Mouse (Mus musculus): ENCODE measurements around the gene Fgf8. TPM values are rescaled to one million over a fixed set of nuclear protein-coding genes. Genes with fewer than 3 reads are reported as not detected.

The Fgf8 gene
- total RNA-seq (2012; rRNA removed): 1.1 and 1.5 TPM in 2 replicates

GRCm38 (mm10) chr19:45742218-45742983 lies at the start of gene Fgf8:
Fgf8 (minus strand) TSS chr19:45742915.
- Histone ChIP-seq H3K9me3 (ENCODE audit: control insufficient read depth, insufficient read depth, low read depth, low read length) (no peaks in the 10 kb centered on the region), H3K27ac (ENCODE audit: insufficient read depth, low read depth, low read length, poor library complexity, severe bottlenecking) (no peak within 1 kb of the TSS), H3K9ac (ENCODE audit: insufficient read depth, low read depth, low read length, poor library complexity, severe bottlenecking) (peak within 1 kb of the TSS; percentile 21; the same call in 1 of the 2 replicates), H3K36me3 (ENCODE audit: control insufficient read depth, insufficient read depth, low read length, poor library complexity, severe bottlenecking) (no peaks in the 10 kb centered on the region), H3K4me1 (ENCODE audit: control insufficient read depth in 2 of 2, insufficient read depth in 2 of 2, low read length in 2 of 2, poor library complexity in 1 of 2) (peaks cover 2 to 19% of the 10 kb centered on the region in 2 experiments; a peak in 2 of 4 replicates), H3K4me3 (ENCODE audit: insufficient read depth in 1 of 2, low read depth in 1 of 2, low read length in 2 of 2, poor library complexity in 1 of 2, severe bottlenecking in 1 of 2) (peak within 1 kb of the TSS; percentile 58 to 68)
- DNase-seq (ENCODE audit: low read depth, low spot score): no peak
- in situ Hi-C loops (cut with MboI; ENCODE audit: low sequenced_read_pairs in 2 of 2, unreplicated experiment in 2 of 2): loop anchor here (10.0 kb wide), 2 partner anchors 168 to 518 kb away; no protein-coding TSS in a partner anchor
- TF ChIP-seq HCFC1 (IDR thresholded peaks at IDR 0.05; ENCODE audit: borderline replicate concordance, insufficient read depth, low read length) (no peak), MAFK (IDR thresholded peaks at IDR 0.05; ENCODE audit: insufficient read depth, low read depth, low read length) (no peak), ZNF384 (IDR thresholded peaks at IDR 0.05; ENCODE audit: low read depth, low read length) (no peak), CHD2 (IDR thresholded peaks at IDR 0.05; ENCODE audit: low read depth, low read length) (no peak), ZC3H11A (IDR thresholded peaks at IDR 0.05; ENCODE audit: borderline replicate concordance, low read depth, low read length) (no peak)

DNA sequence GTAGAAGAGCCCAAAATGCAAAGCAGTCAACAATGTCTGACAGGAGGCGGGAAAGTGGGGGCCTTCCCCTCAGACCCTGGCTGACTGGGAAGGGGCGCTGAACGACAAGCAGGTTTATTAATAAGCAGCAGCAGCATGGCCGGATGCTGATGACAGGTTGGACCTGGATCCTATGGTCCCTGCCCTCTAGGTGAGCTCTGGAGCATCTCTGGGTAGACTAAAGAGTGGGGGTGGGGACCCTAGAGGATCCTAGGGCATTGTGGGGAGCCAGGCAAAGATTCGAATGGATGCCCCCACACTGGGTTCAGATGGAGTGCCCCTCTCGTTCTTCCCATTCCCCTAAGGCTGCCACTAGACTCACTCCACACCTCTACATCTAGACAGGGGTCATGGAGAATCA lies 49.7 kb upstream of the Fgf8 start:
- Histone ChIP-seq H3K4me3 (ENCODE audit: insufficient read depth in 1 of 2, low read depth in 1 of 2, low read length in 2 of 2, poor library complexity in 1 of 2, severe bottlenecking in 1 of 2) (no peak overlapping the region), H3K36me3 (ENCODE audit: control insufficient read depth, insufficient read depth, low read length, poor library complexity, severe bottlenecking) (no peaks in the 10 kb centered on the region), H3K9me3 (ENCODE audit: control insufficient read depth, insufficient read depth, low read depth, low read length) (no peaks in the 10 kb centered on the region), H3K4me1 (ENCODE audit: control insufficient read depth in 2 of 2, insufficient read depth in 2 of 2, low read length in 2 of 2, poor library complexity in 1 of 2) (peaks cover 5 to 20% of the 10 kb centered on the region in 2 experiments; a peak in 3 of 4 replicates), H3K9ac (ENCODE audit: insufficient read depth, low read depth, low read length, poor library complexity, severe bottlenecking) (no peak overlapping the region), H3K27ac (ENCODE audit: insufficient read depth, low read depth, low read length, poor library complexity, severe bottlenecking) (no peak overlapping the region)
- no peak for DNase-seq (ENCODE audit: low read depth, low spot score)
- in situ Hi-C loops (cut with MboI; ENCODE audit: low sequenced_read_pairs in 2 of 2, unreplicated experiment in 2 of 2): no loop called here
- TF ChIP-seq HCFC1 (IDR thresholded peaks at IDR 0.05; ENCODE audit: borderline replicate concordance, insufficient read depth, low read length) (no peak), ZC3H11A (IDR thresholded peaks at IDR 0.05; ENCODE audit: borderline replicate concordance, low read depth, low read length) (no peak), CHD2 (IDR thresholded peaks at IDR 0.05; ENCODE audit: low read depth, low read length) (no peak), ZNF384 (IDR thresholded peaks at IDR 0.05; ENCODE audit: low read depth, low read length) (no peak), MAFK (IDR thresholded peaks at IDR 0.05; ENCODE audit: insufficient read depth, low read depth, low read length) (no peak)

DNA sequence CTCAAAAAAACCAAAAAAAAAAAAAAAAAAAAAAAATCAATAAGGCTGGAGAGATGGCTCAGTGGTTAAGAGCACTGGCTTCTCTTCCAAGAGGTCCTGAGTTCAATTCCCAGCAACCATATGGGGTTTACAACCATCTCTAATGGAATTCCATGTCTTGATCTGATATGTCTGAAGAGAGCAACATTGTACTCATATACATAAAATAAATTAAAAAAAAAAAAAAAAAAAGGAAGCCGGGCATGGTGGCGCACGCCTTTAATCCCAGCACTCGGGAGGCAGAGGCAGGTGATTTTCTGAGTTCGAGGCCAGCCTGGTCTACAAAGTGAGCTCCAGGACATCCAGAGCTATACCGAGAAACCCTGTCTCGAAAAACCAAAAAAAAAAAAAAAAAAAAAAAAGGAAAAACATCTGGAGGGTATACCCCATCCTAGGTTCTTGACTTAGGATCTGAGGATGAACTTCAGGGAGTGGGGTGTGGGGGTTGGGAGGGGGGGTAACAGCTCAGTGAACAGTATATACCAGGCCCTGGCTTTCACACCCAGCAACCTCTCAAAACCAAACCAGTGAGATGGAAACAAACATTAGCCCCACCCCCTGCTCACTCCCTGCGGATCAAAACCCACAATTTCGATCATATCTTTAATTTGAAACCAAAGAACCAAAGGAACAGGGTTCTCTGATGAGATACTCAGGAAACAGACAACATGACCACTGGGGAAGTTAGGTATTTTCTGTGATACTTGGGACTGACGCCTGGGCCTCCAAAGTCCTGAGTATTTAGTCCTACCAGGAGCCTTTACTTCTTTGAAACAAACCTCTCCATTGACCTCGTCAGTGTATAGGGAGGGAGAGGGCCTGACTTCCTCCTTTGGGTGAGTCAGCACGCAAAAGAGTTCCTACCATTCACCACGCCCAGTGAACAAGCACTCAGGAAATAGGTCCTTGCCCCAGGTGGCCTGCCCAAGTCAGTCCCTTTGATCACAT lies 47.5 kb upstream of the Fgf8 start:
- DNase-seq (ENCODE audit: low read depth, low spot score): no peak
- TF ChIP-seq ZNF384 (IDR thresholded peaks at IDR 0.05; ENCODE audit: low read depth, low read length): no peak
- TF ChIP-seq CHD2 (IDR thresholded peaks at IDR 0.05; ENCODE audit: low read depth, low read length): no peak
- TF ChIP-seq ZC3H11A (IDR thresholded peaks at IDR 0.05; ENCODE audit: borderline replicate concordance, low read depth, low read length): no peak
- 0 out of 2 replicates have a peak, but pooled peaks have one; percentile 51 for TF ChIP-seq MAFK (IDR thresholded peaks at IDR 0.05; ENCODE audit: insufficient read depth, low read depth, low read length)
- TF ChIP-seq HCFC1 (IDR thresholded peaks at IDR 0.05; ENCODE audit: borderline replicate concordance, insufficient read depth, low read length): no peak
- Histone ChIP-seq H3K27ac (ENCODE audit: insufficient read depth, low read depth, low read length, poor library complexity, severe bottlenecking) (0 out of 2 replicates have a peak overlapping the region, but pooled peaks have one; percentile 18), H3K9me3 (ENCODE audit: control insufficient read depth, insufficient read depth, low read depth, low read length) (no peaks in the 10 kb centered on the region), H3K4me3 (ENCODE audit: insufficient read depth in 1 of 2, low read depth in 1 of 2, low read length in 2 of 2, poor library complexity in 1 of 2, severe bottlenecking in 1 of 2) (no peak overlapping the region), H3K36me3 (ENCODE audit: control insufficient read depth, insufficient read depth, low read length, poor library complexity, severe bottlenecking) (no peaks in the 10 kb centered on the region), H3K4me1 (ENCODE audit: control insufficient read depth in 2 of 2, insufficient read depth in 2 of 2, low read length in 2 of 2, poor library complexity in 1 of 2) (peaks cover 2 to 10% of the 10 kb centered on the region in 2 experiments; a peak in 2 of 4 replicates), H3K9ac (ENCODE audit: insufficient read depth, low read depth, low read length, poor library complexity, severe bottlenecking) (no peak overlapping the region)
- in situ Hi-C loops (cut with MboI; ENCODE audit: low sequenced_read_pairs in 2 of 2, unreplicated experiment in 2 of 2): no loop called here

GRCm38 (mm10) chr19:45789365-45789764 lies 46.6 kb upstream of the Fgf8 start:
- DNase-seq (ENCODE audit: low read depth, low spot score): no peak
- H3K4me1 ChIP-seq (ENCODE audit: control insufficient read depth in 2 of 2, insufficient read depth in 2 of 2, low read length in 2 of 2, poor library complexity in 1 of 2): peaks cover 2 to 10% of the 10 kb centered on the region in 2 experiments; a peak in 2 of 4 replicates
- no peak overlapping the region; the same call in 1 of the 2 replicates for H3K9ac ChIP-seq (ENCODE audit: insufficient read depth, low read depth, low read length, poor library complexity, severe bottlenecking)
- H3K27ac ChIP-seq (ENCODE audit: insufficient read depth, low read depth, low read length, poor library complexity, severe bottlenecking): no peak overlapping the region
- H3K9me3 ChIP-seq (ENCODE audit: control insufficient read depth, insufficient read depth, low read depth, low read length): no peaks in the 10 kb centered on the region
- in situ Hi-C loops (cut with MboI; ENCODE audit: low sequenced_read_pairs in 2 of 2, unreplicated experiment in 2 of 2): no loop called here
- TF ChIP-seq ZNF384 (IDR thresholded peaks at IDR 0.05; ENCODE audit: low read depth, low read length): no peak
- no peak for TF ChIP-seq HCFC1 (IDR thresholded peaks at IDR 0.05; ENCODE audit: borderline replicate concordance, insufficient read depth, low read length)
- TF ChIP-seq CHD2 (IDR thresholded peaks at IDR 0.05; ENCODE audit: low read depth, low read length): no peak
- TF ChIP-seq MAFK (IDR thresholded peaks at IDR 0.05; ENCODE audit: insufficient read depth, low read depth, low read length): no peak
- no peak for TF ChIP-seq ZC3H11A (IDR thresholded peaks at IDR 0.05; ENCODE audit: borderline replicate concordance, low read depth, low read length)
- H3K4me3 ChIP-seq (ENCODE audit: insufficient read depth in 1 of 2, low read depth in 1 of 2, low read length in 2 of 2, poor library complexity in 1 of 2, severe bottlenecking in 1 of 2): no peak overlapping the region
- H3K36me3 ChIP-seq (ENCODE audit: control insufficient read depth, insufficient read depth, low read length, poor library complexity, severe bottlenecking): no peaks in the 10 kb centered on the region

Data from ES-E14 (cell line).